Mouse (Mus musculus) heart, adult 10 weeks (tissue): ENCODE measurements around the gene Tkfc. TPM values are rescaled to one million over a fixed set of nuclear protein-coding genes. Genes with fewer than 3 reads are reported as not detected.

Source experiments
- polyA plus RNA-seq: library from polyadenylated mRNA; stranded (reverse); fragments of 350-450 nt; fragmentation: Illumina TruSeq; extraction: RNeasy Lipid Tissue Mini Kit (QIAGEN cat#74804); gene quantifications from one replicate; pipeline ENCODE4 v1.2.3, GENCODE M21; 2014; ENCODE audit warnings: low read depth, low replicate concordance

Gene Tkfc
- polyA plus RNA-seq: 6.9 TPM

GRCm38 (mm10) chr19:10605293-10605900, at the start of gene Tkfc, which contains the start of gene Ddb1:
Gene Tkfc, minus strand, starts transcription at chr19:10605654.
Gene Ddb1, plus strand, starts transcription at chr19:10605327.

GRCm38 (mm10) chr19:10634106-10634871, 28.8 kb upstream of the Tkfc start, which contains the start of gene Vwce:
Gene Vwce, plus strand, starts transcription at chr19:10634213.

GRCm38 (mm10) chr19:10576690-10577561, 28.5 kb downstream of the Tkfc start, which contains the start of the genes Cyb561a3 and Tmem138:
Gene Cyb561a3, plus strand, starts transcription at chr19:10577172.
Gene Tmem138, minus strand, starts transcription at chr19:10577362.

GRCm38 (mm10) chr19:10555624-10556510, 49.6 kb downstream of the Tkfc start, which contains the start of gene Tmem216:
Gene Tmem216, minus strand, starts transcription at chr19:10556238.

Other genes starting within 250 kb of the Tkfc start
- gene Syt7, start 216.6 kb downstream of the Tkfc start, polyA plus RNA-seq: 22.8 TPM
- gene Lrrc10b, start 148.2 kb downstream of the Tkfc start, polyA plus RNA-seq: 0.34 TPM
- not detected for gene Ppp1r32, start 122.7 kb downstream of the Tkfc start, polyA plus RNA-seq
- 37.0 TPM for gene Cpsf7, start 80.4 kb downstream of the Tkfc start, polyA plus RNA-seq
- gene Sdhaf2, start 79.5 kb downstream of the Tkfc start, polyA plus RNA-seq: 69.1 TPM
- gene Tmem216, start 49.4 kb downstream of the Tkfc start, polyA plus RNA-seq: 7.0 TPM
- 14.1 TPM for gene Cyb561a3, start 28.5 kb downstream of the Tkfc start, polyA plus RNA-seq
- gene Tmem138, start 28.3 kb downstream of the Tkfc start, polyA plus RNA-seq: 4.0 TPM
- gene Ddb1, start 327 bp downstream of the Tkfc start, polyA plus RNA-seq: 142 TPM
- gene Vwce, start 28.6 kb upstream of the Tkfc start, polyA plus RNA-seq: not detected
- not detected for gene Pga5, start 72.4 kb upstream of the Tkfc start, polyA plus RNA-seq
- gene Vps37c, start 83.1 kb upstream of the Tkfc start, polyA plus RNA-seq: 25.9 TPM
- gene Cd5, start 133.3 kb upstream of the Tkfc start, polyA plus RNA-seq: not detected
- not detected for gene Cd6, start 224.4 kb upstream of the Tkfc start, polyA plus RNA-seq
- gene Slc15a3, start 234.1 kb upstream of the Tkfc start, polyA plus RNA-seq: 3.0 TPM